Mouse (Mus musculus): ENCODE results near the gene Tmem219. TPM values are rescaled to one million over a fixed set of nuclear protein-coding genes. Genes with fewer than 3 reads are reported as not detected.
A peak's percentile ranks its signal among the peaks of the same experiment; 100 is the strongest.
"Not testable (repeated sequence)": the region's sequence is repeated elsewhere in the genome, so short reads cannot be mapped to it uniquely, and the experiment has no call there.

Tmem219 gene
- total RNA-seq, 2 experiments from 2014 or later, result 10.9 to 11.3 TPM

GRCm38 (mm10) chr7:126949403-126949792 lies 26.7 kb upstream of the Tmem219 start, which contains the start of gene Asphd1:
Gene Asphd1, minus strand, starts transcription at chr7:126949582.
- no peak for TF ChIP-seq CTCF (IDR thresholded peaks at IDR 0.05)
- Histone ChIP-seq H3K4me3 (peak within 1 kb of the TSS; percentile 71), H3K27ac (no peak within 1 kb of the TSS)
- intact Hi-C loops (cut with DNase I), result loop anchor here (1.0 kb wide), 1 partner anchor 155 kb away; no protein-coding TSS in a partner anchor
- no peak for DNase-seq

GRCm38 (mm10) chr7:126948626-126949025 lies 25.9 kb upstream of the Tmem219 start:
- Histone ChIP-seq H3K4me3 (no peak overlapping the region), H3K27ac (no peak overlapping the region)
- TF ChIP-seq CTCF (IDR thresholded peaks at IDR 0.05), result no peak
- DNase-seq, result no peak
- intact Hi-C loops (cut with DNase I), result loop anchor here (1.0 kb wide), 1 partner anchor 156 kb away; no protein-coding TSS in a partner anchor

DNA sequence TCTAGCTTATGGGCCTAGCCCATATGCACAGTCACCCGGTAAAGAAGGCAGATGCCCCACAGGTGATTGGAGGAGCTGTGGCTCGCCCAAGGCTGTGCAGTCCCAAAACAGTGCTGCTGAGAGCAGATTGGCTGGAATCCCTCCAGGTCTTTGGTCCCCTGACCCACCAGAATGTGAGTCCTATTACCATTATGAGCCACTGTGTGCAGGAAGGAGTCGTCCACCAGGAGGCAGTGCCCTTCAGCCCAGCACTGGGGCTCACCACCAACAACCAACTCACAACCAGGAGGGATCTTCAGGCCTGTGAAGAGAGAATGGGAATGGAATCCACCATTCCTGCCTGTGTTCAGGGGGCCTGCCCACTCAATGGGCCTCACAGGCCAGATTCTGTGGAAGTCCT lies 23.8 kb upstream of the Tmem219 start:
- peak; percentile 30 for DNase-seq
- intact Hi-C loops (cut with DNase I), result no loop called here
- TF ChIP-seq CTCF (IDR thresholded peaks at IDR 0.05), result peak; percentile 58
- no peak overlapping the region for H3K27ac ChIP-seq
- no peak overlapping the region for H3K4me3 ChIP-seq

DNA sequence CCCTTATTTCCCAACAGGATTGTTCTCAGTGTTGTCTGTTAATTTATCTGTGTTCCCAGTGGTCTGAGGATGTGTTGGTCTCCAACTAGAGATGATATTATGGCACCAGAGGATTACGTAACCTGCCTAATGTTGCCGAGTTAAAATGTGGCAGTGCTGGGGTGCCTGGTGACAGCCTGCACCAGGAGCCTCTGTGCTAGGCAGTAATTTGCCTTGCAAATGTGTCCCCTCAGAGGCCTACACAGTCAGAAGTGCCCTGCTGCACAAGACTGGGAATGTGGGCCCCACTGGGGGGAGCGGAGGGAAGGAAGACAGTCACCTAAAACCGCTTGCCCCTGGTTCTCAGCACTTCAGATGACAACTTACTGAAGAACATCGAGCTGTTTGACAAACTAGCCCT lies 19.1 kb upstream of the Tmem219 start:
- no peak for DNase-seq
- intact Hi-C loops (cut with DNase I), result no loop called here
- no peak overlapping the region for H3K4me3 ChIP-seq
- TF ChIP-seq CTCF (IDR thresholded peaks at IDR 0.05), result no peak
- no peak overlapping the region for H3K27ac ChIP-seq

DNA sequence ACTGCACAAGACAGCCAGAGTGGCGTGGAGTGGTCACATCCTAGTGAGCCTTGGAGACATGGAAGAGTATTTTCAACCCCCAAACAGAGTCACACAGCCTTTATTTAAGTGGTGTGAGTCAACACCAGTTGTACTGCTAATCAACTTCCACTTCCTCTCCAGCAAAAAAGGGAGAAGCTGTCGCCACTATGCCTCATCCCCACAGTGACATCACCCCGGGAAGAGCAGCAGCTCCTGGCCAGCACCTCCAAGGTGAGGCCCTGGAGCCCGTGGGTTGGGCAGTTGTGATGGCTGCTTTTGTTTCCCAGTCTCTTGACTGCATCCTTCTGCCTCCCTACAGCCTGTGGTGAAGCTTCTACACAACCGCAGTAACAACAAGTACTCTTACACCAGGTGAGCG lies 18.5 kb upstream of the Tmem219 start:
- no peak for DNase-seq
- no peak overlapping the region for H3K27ac ChIP-seq
- intact Hi-C loops (cut with DNase I), result no loop called here
- no peak overlapping the region for H3K4me3 ChIP-seq
- TF ChIP-seq CTCF (IDR thresholded peaks at IDR 0.05), result no peak

DNA sequence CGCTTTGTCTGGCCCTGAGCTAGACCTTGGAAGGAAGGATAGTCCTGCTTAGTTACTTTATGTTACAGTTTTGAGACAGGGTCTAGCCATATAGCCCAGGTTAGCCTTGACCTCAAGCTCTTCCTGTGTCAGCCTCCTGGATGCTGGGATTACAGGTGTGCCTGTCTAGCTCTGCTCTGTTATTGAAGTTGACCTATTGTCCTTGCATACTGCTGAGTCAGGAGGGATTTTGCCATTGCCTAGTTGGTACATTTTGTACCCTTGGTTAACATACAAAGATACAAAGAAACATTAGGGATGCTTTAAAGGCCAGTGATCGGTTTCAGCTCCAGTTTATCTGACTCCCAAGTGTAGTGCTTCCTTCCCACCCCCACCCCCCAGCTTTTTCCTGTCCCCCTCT lies 9.9 kb upstream of the Tmem219 start:
- Histone ChIP-seq H3K4me3 (no peak overlapping the region), H3K27ac (no peak overlapping the region)
- TF ChIP-seq CTCF (IDR thresholded peaks at IDR 0.05), result no peak
- intact Hi-C loops (cut with DNase I), result no loop called here
- no peak for DNase-seq

DNA sequence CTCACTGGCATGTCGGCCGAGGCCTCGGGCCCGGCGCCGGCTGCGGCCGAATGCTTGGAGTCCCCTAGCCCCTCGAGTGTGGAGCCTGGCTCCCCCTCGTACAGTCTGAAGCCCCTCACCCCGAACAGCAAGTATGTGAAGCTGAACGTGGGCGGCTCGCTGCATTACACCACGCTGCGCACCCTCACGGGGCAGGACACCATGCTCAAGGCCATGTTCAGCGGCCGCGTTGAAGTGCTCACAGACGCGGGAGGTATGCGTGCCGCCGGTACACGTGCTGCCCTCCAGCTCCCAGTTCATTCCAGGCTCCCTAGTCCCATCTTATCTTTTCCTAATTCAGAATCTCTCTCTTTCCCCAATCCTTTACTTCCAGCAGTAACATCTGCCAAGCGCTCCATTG lies 6.3 kb upstream of the Tmem219 start:
- Histone ChIP-seq H3K4me3 (peak overlapping the region; percentile 98), H3K27ac (peak overlapping the region; percentile 81)
- no peak for DNase-seq
- intact Hi-C loops (cut with DNase I), result loop anchor here (2.0 kb wide), 1 partner anchor 30 kb away; no protein-coding TSS in a partner anchor
- TF ChIP-seq CTCF (IDR thresholded peaks at IDR 0.05), result no peak

GRCm38 (mm10) chr7:126928384-126929037 lies 5.8 kb upstream of the Tmem219 start, which contains the start of gene Kctd13:
Gene Kctd13, plus strand, starts transcription at chr7:126928879.
- no peak for TF ChIP-seq CTCF (IDR thresholded peaks at IDR 0.05)
- peak; percentile 96 for DNase-seq
- Histone ChIP-seq H3K4me3 (peak within 1 kb of the TSS; percentile 98), H3K27ac (peak within 1 kb of the TSS; percentile 81)
- intact Hi-C loops (cut with DNase I), result loop anchor here (2.0 kb wide), 1 partner anchor 30 kb away; no protein-coding TSS in a partner anchor

- no peak for DNase-seq
- H3K4me3 ChIP-seq, result no peak overlapping the region
- TF ChIP-seq CTCF (IDR thresholded peaks at IDR 0.05), result no peak
- intact Hi-C loops (cut with DNase I), result no loop called here
- H3K27ac ChIP-seq, result no peak overlapping the region
Measured at GRCm38 (mm10) chr7:126926299-126926698, 3.6 kb upstream of the Tmem219 start.

DNA sequence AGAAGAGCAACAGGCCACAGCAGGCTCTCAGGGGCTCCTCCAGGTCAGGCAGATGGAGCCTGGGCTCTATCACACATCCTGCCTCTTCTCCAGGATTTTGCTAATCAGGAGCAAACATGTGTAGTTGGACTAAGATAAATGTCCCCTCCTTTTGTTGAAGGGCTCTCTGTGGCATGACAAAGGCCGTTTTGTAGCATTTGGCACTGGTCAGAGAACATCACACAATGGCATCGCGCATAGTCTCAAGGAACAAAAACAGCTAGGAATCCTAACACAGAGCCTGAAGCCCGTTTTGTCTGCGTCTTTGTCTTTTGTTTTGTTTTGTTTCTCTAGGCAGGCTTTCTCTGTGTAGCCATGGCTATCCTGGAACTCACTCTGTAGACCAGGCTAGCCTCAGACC lies 1.3 kb upstream of the Tmem219 start:
- H3K4me3 ChIP-seq, result no peak overlapping the region
- no peak for DNase-seq
- peak overlapping the region; percentile 57 for H3K27ac ChIP-seq
- no peak for TF ChIP-seq CTCF (IDR thresholded peaks at IDR 0.05)
- intact Hi-C loops (cut with DNase I), result no loop called here

GRCm38 (mm10) chr7:126921563-126921962 lies 1.2 kb downstream of the Tmem219 start:
- Histone ChIP-seq H3K27ac (peak overlapping the region; percentile 77), H3K4me3 (no peak overlapping the region)
- DNase-seq, result no peak
- intact Hi-C loops (cut with DNase I), result no loop called here
- TF ChIP-seq CTCF (IDR thresholded peaks at IDR 0.05), result no peak

GRCm38 (mm10) chr7:126919973-126920372 lies 2.7 kb downstream of the Tmem219 start:
- no peak for TF ChIP-seq CTCF (IDR thresholded peaks at IDR 0.05)
- no peak overlapping the region for H3K27ac ChIP-seq
- H3K4me3 ChIP-seq, result no peak overlapping the region
- no peak for DNase-seq
- intact Hi-C loops (cut with DNase I), result no loop called here

DNA sequence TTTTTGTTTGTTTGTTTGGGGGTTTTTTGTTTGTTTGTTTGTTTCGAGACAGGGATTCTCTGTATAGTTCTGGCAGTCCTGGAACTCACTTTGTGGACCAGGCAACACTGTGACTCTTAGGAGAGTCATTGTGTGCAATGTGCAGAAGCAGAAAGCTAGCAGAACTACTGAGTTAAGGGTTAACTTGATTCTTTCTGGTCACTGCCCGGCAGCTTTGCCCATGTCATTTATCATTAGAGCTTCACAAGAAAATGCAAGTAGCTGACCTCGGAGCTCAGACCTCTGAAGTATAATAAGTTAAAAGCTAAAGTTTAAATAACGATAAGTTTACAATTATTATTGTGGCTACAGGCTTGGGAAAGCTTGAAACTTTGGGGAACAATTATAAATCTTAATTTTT lies 4.4 kb downstream of the Tmem219 start:
- H3K4me3 ChIP-seq; intact Hi-C loops (cut with DNase I); H3K27ac ChIP-seq; DNase-seq: not testable (repeated sequence)

GRCm38 (mm10) chr7:126914844-126915243 lies 7.9 kb downstream of the Tmem219 start:
- TF ChIP-seq CTCF (IDR thresholded peaks at IDR 0.05), result no peak
- no peak overlapping the region for H3K27ac ChIP-seq
- no peak overlapping the region for H3K4me3 ChIP-seq
- intact Hi-C loops (cut with DNase I), result no loop called here
- no peak for DNase-seq

All from gastrocnemius, adult 2 months (tissue).